Mouse (Mus musculus) activated CD4-positive, CD25-positive, alpha-beta regulatory T cell, adult 4 months (primary cell): ENCODE results near the gene Poc1b. TPM values are rescaled to one million over a fixed set of nuclear protein-coding genes. Genes with fewer than 3 reads are reported as not detected.
"Not testable (repeated sequence)": the region's sequence is repeated elsewhere in the genome, so short reads cannot be mapped to it uniquely, and the experiment has no call there.

Experiments used
- ATAC-seq: one replicate; pipeline ENCODE4 v1.8.0; 2017
- polyA plus RNA-seq, 2 experiments: library from polyadenylated mRNA; unstranded; fragments of 100-300 nt; shearing (Covaris generic); gene quantifications; one replicate each; pipeline ENCODE4 v1.2.1; 2017

Poc1b gene
- polyA plus RNA-seq, 2 experiments from 2014 or later, result 10.4 to 10.8 TPM

GRCm38 (mm10) chr10:99157697-99158096, 50.9 kb downstream of the Poc1b start:
- ATAC-seq, result not testable (repeated sequence)

- peak; percentile 76 for ATAC-seq
Measured at GRCm38 (mm10) chr10:99161987-99162582, 55.2 kb downstream of the Poc1b start.

- no peak for ATAC-seq
Measured at GRCm38 (mm10) chr10:99163002-99163401, 56.2 kb downstream of the Poc1b start.

GRCm38 (mm10) chr10:99164871-99165477, 58.1 kb downstream of the Poc1b start:
- ATAC-seq, result peak; percentile 38

- ATAC-seq, result no peak
Measured at GRCm38 (mm10) chr10:99165751-99166282, 59.0 kb downstream of the Poc1b start.

- ATAC-seq, result no peak
Measured at GRCm38 (mm10) chr10:99166392-99166791, 59.6 kb downstream of the Poc1b start.

GRCm38 (mm10) chr10:99168404-99168803, 61.6 kb downstream of the Poc1b start:
- ATAC-seq, result no peak

- no peak for ATAC-seq
Measured at GRCm38 (mm10) chr10:99168840-99169764, 62.3 kb downstream of the Poc1b start.

- ATAC-seq, result peak; percentile 73
Measured at GRCm38 (mm10) chr10:99169765-99170129, 62.9 kb downstream of the Poc1b start.

- ATAC-seq, result peak; percentile 70
Measured at GRCm38 (mm10) chr10:99171961-99172497, 65.2 kb downstream of the Poc1b start.

GRCm38 (mm10) chr10:99172906-99173507, 66.2 kb downstream of the Poc1b start:
- ATAC-seq, result no peak

- ATAC-seq, result no peak
Measured at GRCm38 (mm10) chr10:99176911-99177310, 70.1 kb downstream of the Poc1b start.

- no peak for ATAC-seq
Measured at GRCm38 (mm10) chr10:99178118-99178517, 71.3 kb downstream of the Poc1b start.

GRCm38 (mm10) chr10:99179122-99179521, 72.3 kb downstream of the Poc1b start:
- no peak for ATAC-seq

- no peak for ATAC-seq
Measured at GRCm38 (mm10) chr10:99179566-99179965, 72.7 kb downstream of the Poc1b start.

GRCm38 (mm10) chr10:99181497-99181896, 74.7 kb downstream of the Poc1b start:
- no peak for ATAC-seq

- ATAC-seq, result peak; percentile 96
Measured at GRCm38 (mm10) chr10:99182107-99182506, 75.3 kb downstream of the Poc1b start.

GRCm38 (mm10) chr10:99188175-99188574, 81.3 kb downstream of the Poc1b start:
- ATAC-seq, result no peak

GRCm38 (mm10) chr10:99188656-99189603, 82.1 kb downstream of the Poc1b start:
- ATAC-seq, result no peak

GRCm38 (mm10) chr10:99190798-99191197, 84.0 kb downstream of the Poc1b start:
- ATAC-seq, result no peak

GRCm38 (mm10) chr10:99194451-99195055, 87.7 kb downstream of the Poc1b start:
- ATAC-seq, result peak; percentile 97
